In the genomic region with DNA sequence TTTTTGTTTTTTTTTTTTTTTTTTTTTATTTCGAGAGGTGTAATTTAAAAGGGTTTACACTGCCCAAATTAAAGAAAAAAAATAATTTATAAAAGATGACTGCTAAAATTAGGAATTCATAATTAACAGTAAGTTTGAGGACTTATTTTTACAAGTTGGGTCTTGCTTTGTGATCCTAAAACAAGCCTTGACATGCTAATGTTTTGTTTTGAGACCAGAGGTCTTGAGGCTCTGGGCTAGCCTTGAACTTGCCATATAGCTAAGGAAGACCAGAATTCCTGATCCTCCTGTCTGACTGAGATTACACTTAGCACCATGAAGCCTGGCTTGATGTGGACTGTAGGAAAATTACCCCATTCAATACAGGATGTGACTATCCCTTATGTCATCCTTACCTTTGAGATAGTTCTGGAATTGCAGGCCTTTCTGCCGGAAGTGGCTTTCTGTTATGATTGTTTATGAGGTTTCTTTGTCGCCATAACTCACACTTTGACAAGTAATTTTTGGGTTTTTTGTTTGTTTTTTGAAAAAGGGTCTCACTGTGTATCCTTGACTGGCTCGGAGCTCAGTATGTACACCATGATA, we compare ENCODE assay signal across 8 mouse cellular contexts. TPM values are rescaled to one million over a fixed set of nuclear protein-coding genes. Genes with fewer than 3 reads are reported as not detected.
DNase-seq lines count a peak whose midpoint lies in the region; ATAC-seq and TF ChIP-seq lines count a peak whose summit lies in the region.

No protein-coding gene starts in this region.

- H3K27ac ChIP-seq in kidney, embryonic 15.5 days, result no peak overlapping the region; the same call in 1 of the 2 replicates
- no peak overlapping the region for H3K27ac ChIP-seq in forebrain, postnatal 0 days (ENCODE audit: low read depth, low read length)
- no peak overlapping the region for H3K27ac ChIP-seq in midbrain, embryonic 15.5 days

- peaks cover 35% of the 10 kb centered on the region for H3K4me1 ChIP-seq in kidney, embryonic 15.5 days
- H3K4me1 ChIP-seq in forebrain, postnatal 0 days (ENCODE audit: insufficient read depth), result peaks cover 37% of the 10 kb centered on the region
- peaks cover 56% of the 10 kb centered on the region for H3K4me1 ChIP-seq in midbrain, embryonic 15.5 days

- no peak for ATAC-seq in kidney, embryonic 15.5 days (replicated peaks; ENCODE audit: low FRiP score)
- no peak for ATAC-seq in forebrain, postnatal 0 days
- ATAC-seq in midbrain, embryonic 15.5 days (replicated peaks), result no peak
- no peak for ATAC-seq in cerebellum, adult (ENCODE audit: insufficient number of reproducible peaks, low FRiP score, low TSS enrichment)

- TF ChIP-seq CTCF in forebrain, postnatal 0 days (IDR thresholded peaks at IDR 0.05; ENCODE audit: low read depth), result no peak

- H3K27me3 ChIP-seq in kidney, embryonic 15.5 days, result no peaks in the 10 kb centered on the region
- H3K27me3 ChIP-seq in forebrain, postnatal 0 days (ENCODE audit: insufficient read depth, low read length), result no peaks in the 10 kb centered on the region
- H3K27me3 ChIP-seq in midbrain, embryonic 15.5 days (replicated peaks), result no peaks in the 10 kb centered on the region

- H3K4me3 ChIP-seq in kidney, embryonic 15.5 days (replicated peaks), result peak overlapping the region; percentile 50
- peak overlapping the region; percentile 53 for H3K4me3 ChIP-seq in forebrain, postnatal 0 days (ENCODE audit: low read depth, low read length)
- H3K4me3 ChIP-seq in midbrain, embryonic 15.5 days, result peak overlapping the region; percentile 48

- no peaks in the 10 kb centered on the region for H3K9me3 ChIP-seq in kidney, embryonic 15.5 days (replicated peaks)
- H3K9me3 ChIP-seq in forebrain, postnatal 0 days (ENCODE audit: low read length), result no peaks in the 10 kb centered on the region
- no peaks in the 10 kb centered on the region for H3K9me3 ChIP-seq in midbrain, embryonic 15.5 days

- no peak for DNase-seq in kidney, adult 18-20 months
- DNase-seq in MN1 (ENCODE audit: low spot score), result peak; percentile 18
- peak; percentile 18 for DNase-seq in forebrain, postnatal 0 days
- no peak for DNase-seq in adrenal gland, postnatal 25 days
- DNase-seq in urinary bladder, postnatal 14 days (ENCODE audit: low spot score), result no peak

- peaks cover 33% of the 10 kb centered on the region for H3K36me3 ChIP-seq in kidney, embryonic 15.5 days
- H3K36me3 ChIP-seq in forebrain, postnatal 0 days (ENCODE audit: insufficient read depth), result no peaks in the 10 kb centered on the region; the same call in 1 of the 2 replicates
- no peaks in the 10 kb centered on the region for H3K36me3 ChIP-seq in midbrain, embryonic 15.5 days (replicated peaks)

- H3K9ac ChIP-seq in kidney, embryonic 15.5 days, result no peak overlapping the region
- H3K9ac ChIP-seq in forebrain, postnatal 0 days, result peak overlapping the region; percentile 35; the same call in 1 of the 2 replicates
- H3K9ac ChIP-seq in midbrain, embryonic 15.5 days, result peak overlapping the region; percentile 21; the same call in 1 of the 2 replicates

- H3K4me2 ChIP-seq in kidney, embryonic 15.5 days, result peak overlapping the region; percentile 68
- peak overlapping the region; percentile 78 for H3K4me2 ChIP-seq in forebrain, postnatal 0 days (ENCODE audit: low read depth)
- H3K4me2 ChIP-seq in midbrain, embryonic 15.5 days, result peak overlapping the region; percentile 68

- 56% methylated on average over 4 of the region's 4 CpGs for WGBS in kidney, embryonic 15.5 days
- 51% methylated on average over 4 of the region's 4 CpGs for WGBS in forebrain, postnatal 0 days
- 78% methylated on average over 4 of the region's 4 CpGs for WGBS in midbrain, embryonic 15.5 days

RNA-seq across cellular contexts. Expression of gene Btg1, which starts 4.6 kb away (rescaled TPM):
- polyA plus RNA-seq in kidney, embryonic 15.5 days (2015; fragmentation: Nextera tagmentation; extraction: Ambion mirVana), result 44.9 TPM in 2 replicates
- 22.2 and 28.1 TPM in 2 replicates for total RNA-seq in forebrain, postnatal 0 days (2014; rRNA removed)
- 23.5 and 28.7 TPM in 2 replicates for polyA plus RNA-seq in forebrain, postnatal 0 days (2015; fragmentation: Nextera tagmentation; extraction: Ambion mirVana)
- 40.3 and 44.4 TPM in 2 replicates for polyA plus RNA-seq in midbrain, embryonic 15.5 days (2015; fragmentation: Nextera tagmentation; extraction: Ambion mirVana)
- total RNA-seq in adrenal gland, postnatal 25 days (2021), result 69.6 and 85.8 TPM in 2 replicates

Comparison
In these comparisons a context has a peak if more than half of its experiments do, and no peak if none do; other contexts are left out.
1. DNase-seq: peak in MN1 (single experiment) and forebrain, postnatal 0 days (single experiment); none in kidney, adult 18-20 months (single experiment), adrenal gland, postnatal 25 days (single experiment) and urinary bladder, postnatal 14 days (single experiment).
2. Peak in every context shown above with its lines, with median percentiles within 50 percentile points of each other: H3K4me2 ChIP-seq and H3K4me3 ChIP-seq.